Mouse (Mus musculus) megakaryocyte, embryonic 14.5 days (primary cell): ENCODE results near the gene Tln2. TPM values are rescaled to one million over a fixed set of nuclear protein-coding genes. Genes with fewer than 3 reads are reported as not detected.

Experiments
- H3K27me3 ChIP-seq: replicated peaks from 2 replicates; pipeline ENCODE3; 2012; ENCODE audit warnings: inconsistent platforms
- H3K36me3 ChIP-seq: replicated peaks from 2 replicates; pipeline ENCODE3; 2012; ENCODE audit warnings: low read length, inconsistent platforms, mixed read lengths
- H3K4me1 ChIP-seq: 2 replicates; pipeline ENCODE4 v1.6.1; 2012; ENCODE audit warnings: inconsistent platforms
- H3K4me3 ChIP-seq: replicated peaks from 2 replicates; pipeline ENCODE3; 2012; ENCODE audit warnings: moderate library complexity, mild to moderate bottlenecking, inconsistent platforms
- H3K9me3 ChIP-seq: 2 replicates; pipeline ENCODE4 v1.6.1; 2012; ENCODE audit warnings: inconsistent platforms
- FLI1 ChIP-seq: IDR thresholded peaks from 2 replicates; pipeline ENCODE4 v1.6.1; 2012; ENCODE audit warnings: low read length, inconsistent platforms, mixed read lengths
- GATA1 ChIP-seq: IDR thresholded peaks from 3 replicates; pipeline ENCODE4 v1.6.1; 2012; ENCODE audit warnings: mixed read lengths, low read length, inconsistent platforms, borderline replicate concordance
- polyA plus RNA-seq: library from polyadenylated mRNA; stranded (reverse); fragments of >175 nt; gene quantifications from 2 replicates; pipeline ENCODE4 v1.2.3, GENCODE M21; 2012; ENCODE audit warnings: low replicate concordance; ENCODE audit not compliant: insufficient read depth

Tln2 gene
- polyA plus RNA-seq, 1 experiment = 0.32 TPM

- Histone ChIP-seq H3K27me3 (peaks cover 10% of the 10 kb centered on the region), H3K4me3 (no peak overlapping the region), H3K9me3 (no peaks in the 10 kb centered on the region), H3K36me3 (no peaks in the 10 kb centered on the region), H3K4me1 (no peaks in the 10 kb centered on the region; the same call in 1 of the 2 replicates)
- no peak for TF ChIP-seq FLI1
- TF ChIP-seq GATA1 = no peak
Observed at GRCm38 (mm10) chr9:67485169-67486072, 74.1 kb downstream of the Tln2 start.

- H3K9me3 ChIP-seq = no peaks in the 10 kb centered on the region
- no peaks in the 10 kb centered on the region; the same call in 1 of the 2 replicates for H3K4me1 ChIP-seq
- TF ChIP-seq FLI1 (no peak), GATA1 (no peak)
- peaks cover 10% of the 10 kb centered on the region for H3K27me3 ChIP-seq
- H3K4me3 ChIP-seq = no peak overlapping the region
- no peaks in the 10 kb centered on the region for H3K36me3 ChIP-seq
Observed at GRCm38 (mm10) chr9:67482277-67482676, 77.2 kb downstream of the Tln2 start.

GRCm38 (mm10) chr9:67481851-67482250 is 77.7 kb downstream of the Tln2 start:
- TF ChIP-seq FLI1 = no peak
- TF ChIP-seq GATA1 = no peak
- no peak overlapping the region for H3K4me3 ChIP-seq
- no peaks in the 10 kb centered on the region for H3K36me3 ChIP-seq
- no peaks in the 10 kb centered on the region for H3K9me3 ChIP-seq
- peaks cover 10% of the 10 kb centered on the region for H3K27me3 ChIP-seq
- H3K4me1 ChIP-seq = no peaks in the 10 kb centered on the region; the same call in 1 of the 2 replicates

- Histone ChIP-seq H3K9me3 (no peaks in the 10 kb centered on the region), H3K36me3 (no peaks in the 10 kb centered on the region), H3K4me1 (no peaks in the 10 kb centered on the region), H3K4me3 (no peak overlapping the region), H3K27me3 (peaks cover 4% of the 10 kb centered on the region)
- TF ChIP-seq FLI1 = no peak
- TF ChIP-seq GATA1 = no peak
Observed at GRCm38 (mm10) chr9:67477445-67477844, 82.1 kb downstream of the Tln2 start.

- H3K27me3 ChIP-seq = peaks cover under 1% of the 10 kb centered on the region
- H3K4me3 ChIP-seq = no peak overlapping the region
- TF ChIP-seq FLI1 (no peak), GATA1 (no peak)
- H3K4me1 ChIP-seq = no peaks in the 10 kb centered on the region
- no peaks in the 10 kb centered on the region for H3K9me3 ChIP-seq
- no peaks in the 10 kb centered on the region for H3K36me3 ChIP-seq
Observed at GRCm38 (mm10) chr9:67476184-67476583, 83.3 kb downstream of the Tln2 start.

GRCm38 (mm10) chr9:67463440-67464122 is 95.9 kb downstream of the Tln2 start:
- Histone ChIP-seq H3K4me3 (no peak overlapping the region), H3K27me3 (peaks cover 3% of the 10 kb centered on the region), H3K4me1 (no peaks in the 10 kb centered on the region), H3K36me3 (no peaks in the 10 kb centered on the region), H3K9me3 (no peaks in the 10 kb centered on the region)
- no peak for TF ChIP-seq FLI1
- no peak for TF ChIP-seq GATA1

- TF ChIP-seq FLI1 (no peak), GATA1 (no peak)
- Histone ChIP-seq H3K9me3 (no peaks in the 10 kb centered on the region), H3K27me3 (peaks cover 6% of the 10 kb centered on the region), H3K36me3 (no peaks in the 10 kb centered on the region), H3K4me3 (no peak overlapping the region), H3K4me1 (no peaks in the 10 kb centered on the region)
Observed at GRCm38 (mm10) chr9:67441484-67441883, 118.0 kb downstream of the Tln2 start.

- no peaks in the 10 kb centered on the region for H3K27me3 ChIP-seq
- no peak overlapping the region for H3K4me3 ChIP-seq
- H3K36me3 ChIP-seq = no peaks in the 10 kb centered on the region
- H3K9me3 ChIP-seq = no peaks in the 10 kb centered on the region
- TF ChIP-seq GATA1 (no peak), FLI1 (no peak)
- no peaks in the 10 kb centered on the region for H3K4me1 ChIP-seq
Observed at GRCm38 (mm10) chr9:67437511-67437910, 122.0 kb downstream of the Tln2 start.

- Histone ChIP-seq H3K36me3 (no peaks in the 10 kb centered on the region), H3K27me3 (no peaks in the 10 kb centered on the region), H3K4me1 (no peaks in the 10 kb centered on the region), H3K9me3 (no peaks in the 10 kb centered on the region), H3K4me3 (no peak overlapping the region)
- TF ChIP-seq GATA1 (no peak), FLI1 (no peak)
Observed at GRCm38 (mm10) chr9:67435333-67436154, 124.0 kb downstream of the Tln2 start.
